Mouse (Mus musculus): ENCODE measurements around the gene Zbtb9. TPM values are rescaled to one million over a fixed set of nuclear protein-coding genes. Genes with fewer than 3 reads are reported as not detected.
A peak's percentile ranks its signal among the peaks of the same experiment; 100 is the strongest.

Zbtb9 gene
- polyA plus RNA-seq, 1 experiment from 2014 or later: 14.7 TPM

DNA sequence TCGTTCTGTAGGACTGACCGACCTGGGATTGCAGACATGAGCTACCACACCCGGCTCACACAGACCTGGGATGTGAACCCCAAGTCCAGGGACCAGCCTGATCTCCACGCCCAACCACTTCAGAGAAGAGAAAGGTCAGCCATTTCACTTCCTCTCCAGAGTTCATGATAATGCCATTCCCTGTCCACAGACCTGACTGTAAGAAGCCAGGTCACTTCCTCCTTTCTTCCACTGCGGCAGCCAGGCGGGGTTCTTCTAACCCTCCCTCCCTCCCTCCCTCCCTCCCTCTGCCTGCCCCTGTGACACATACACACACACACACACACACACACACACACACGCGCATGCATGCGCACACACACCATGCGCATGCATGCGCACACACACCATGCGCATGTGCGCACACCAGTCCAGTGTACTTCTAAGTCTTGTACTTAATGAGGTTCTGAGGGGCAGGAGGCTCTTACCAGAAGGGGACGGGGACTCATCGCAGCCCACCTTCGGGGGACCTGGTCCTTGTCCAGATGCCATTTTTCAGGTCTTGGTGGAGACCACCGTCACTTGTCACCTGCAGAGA, 52.4 kb downstream of the Zbtb9 start:
- no peak for ATAC-seq (ENCODE audit: low FRiP score, low read depth)
- 96% methylated on average over 17 of the region's 17 CpGs for WGBS
- H3K9ac ChIP-seq: no peak overlapping the region
- no peak overlapping the region for H3K4me2 ChIP-seq
- H3K4me1 ChIP-seq (replicated peaks): peaks cover 16% of the 10 kb centered on the region
- peaks cover 42% of the 10 kb centered on the region for H3K36me3 ChIP-seq
- no peaks in the 10 kb centered on the region for H3K27me3 ChIP-seq
- no peaks in the 10 kb centered on the region for H3K9me3 ChIP-seq
- H3K27ac ChIP-seq (replicated peaks): no peak overlapping the region
- H3K4me3 ChIP-seq: no peak overlapping the region

DNA sequence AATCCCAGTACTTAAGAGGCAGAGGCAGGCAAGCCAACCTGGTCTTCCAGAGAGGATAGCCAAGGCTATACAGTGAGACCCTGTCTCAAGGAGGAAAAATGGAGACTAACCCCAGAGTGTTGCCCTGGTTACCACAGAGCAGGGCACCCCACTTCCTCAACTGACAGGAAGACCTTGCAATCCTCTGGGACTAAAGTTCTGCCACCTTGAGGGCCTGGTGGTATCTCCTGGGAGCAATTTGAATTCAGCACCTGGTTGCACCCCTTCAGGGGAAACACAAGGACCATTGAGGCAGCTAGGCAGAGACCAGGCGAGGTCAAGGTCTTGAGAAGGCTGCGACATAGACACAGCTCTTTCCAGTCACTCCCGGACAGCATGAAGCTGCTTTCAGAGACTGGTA, 53.0 kb downstream of the Zbtb9 start:
- Histone ChIP-seq H3K36me3 (peaks cover 41% of the 10 kb centered on the region), H3K4me3 (no peak overlapping the region), H3K9me3 (no peaks in the 10 kb centered on the region), H3K9ac (no peak overlapping the region), H3K4me1 (replicated peaks) (peaks cover 16% of the 10 kb centered on the region), H3K27ac (replicated peaks) (no peak overlapping the region), H3K4me2 (no peak overlapping the region), H3K27me3 (no peaks in the 10 kb centered on the region)
- 90% methylated on average over 3 of the region's 3 CpGs for WGBS
- no peak for ATAC-seq (ENCODE audit: low FRiP score, low read depth)

DNA sequence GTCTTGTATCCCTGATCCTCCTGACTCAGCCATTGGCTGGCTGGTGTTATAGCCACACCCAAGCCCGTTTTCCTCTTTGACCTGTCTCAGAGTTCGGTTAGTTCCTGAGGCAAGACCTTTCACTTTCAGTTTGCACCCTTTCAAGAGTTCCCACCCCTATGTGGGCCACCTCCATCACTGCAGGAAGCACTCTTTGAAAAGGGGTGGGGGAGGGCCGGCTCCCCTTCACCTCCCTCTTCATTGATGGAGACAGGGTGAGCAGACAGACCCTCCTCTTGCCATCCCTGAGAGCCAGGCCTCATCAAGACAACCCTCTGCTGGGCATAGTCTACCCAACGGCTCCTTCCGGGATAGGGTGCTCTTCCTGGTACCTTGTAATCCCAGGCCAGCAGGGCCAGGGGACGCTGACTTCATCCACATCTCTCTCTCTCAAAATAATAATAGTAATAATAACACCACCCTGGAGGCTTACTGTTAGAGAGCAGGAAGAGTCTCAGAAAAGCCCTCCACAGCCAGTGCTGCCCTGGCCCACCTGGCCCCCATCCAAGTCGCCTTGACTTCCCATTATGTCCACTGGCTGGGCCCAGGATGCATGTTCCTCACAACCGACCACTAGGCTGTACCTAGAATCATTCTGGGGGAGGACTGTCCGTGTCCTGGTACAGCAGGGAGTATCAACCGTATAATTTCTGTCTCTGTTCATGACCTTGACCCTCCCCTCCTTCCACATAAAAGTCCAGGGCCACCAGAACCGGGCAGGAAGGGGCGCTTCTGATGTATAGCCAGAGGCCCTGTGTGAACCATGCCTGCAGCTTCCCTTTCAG, 54.7 kb downstream of the Zbtb9 start:
- peak; percentile 37 for ATAC-seq (ENCODE audit: low FRiP score, low read depth)
- 40% methylated on average over 12 of the region's 12 CpGs for WGBS
- H3K4me3 ChIP-seq: peak overlapping the region; percentile 67

DNA sequence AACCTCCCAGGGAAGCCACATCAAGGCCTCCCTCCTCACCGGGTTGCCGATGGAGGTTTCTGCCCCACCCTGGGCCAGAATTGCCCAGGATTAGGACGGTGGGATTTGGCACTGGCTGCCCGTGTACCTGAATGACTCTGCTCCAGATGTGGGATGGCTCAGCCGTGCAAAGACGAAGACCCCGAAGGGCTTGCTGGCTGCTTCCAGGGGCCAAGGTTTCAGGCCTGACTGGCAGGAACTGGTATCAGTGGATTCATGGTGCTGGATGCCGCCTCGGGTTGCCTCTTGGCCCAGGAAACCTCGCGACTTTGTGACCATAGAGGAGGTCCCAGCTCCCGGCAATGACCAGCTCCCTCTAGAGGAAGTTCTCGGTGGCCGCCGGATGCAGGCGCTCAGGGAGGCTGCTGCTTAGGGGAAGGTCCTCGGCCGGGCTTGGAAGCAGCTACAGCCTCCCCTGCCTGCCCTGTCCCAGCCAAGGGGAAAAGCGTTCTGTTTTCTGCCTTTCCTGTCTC, 55.4 kb downstream of the Zbtb9 start:
- ATAC-seq (ENCODE audit: low FRiP score, low read depth): peak; percentile 77
- no peaks in the 10 kb centered on the region for H3K9me3 ChIP-seq
- peak overlapping the region; percentile 91 for H3K9ac ChIP-seq
- peak overlapping the region; percentile 86 for H3K4me2 ChIP-seq
- peak overlapping the region; percentile 67 for H3K4me3 ChIP-seq
- peaks cover 24% of the 10 kb centered on the region for H3K4me1 ChIP-seq (replicated peaks)
- WGBS: under 1% methylated on average over 19 of the region's 19 CpGs
- peak overlapping the region; percentile 84 for H3K27ac ChIP-seq (replicated peaks)
- no peaks in the 10 kb centered on the region for H3K27me3 ChIP-seq
- H3K36me3 ChIP-seq: peaks cover 23% of the 10 kb centered on the region

More for the DNA sequence above, 54.7 kb downstream of the Zbtb9 start:
- no peaks in the 10 kb centered on the region for H3K9me3 ChIP-seq
- H3K36me3 ChIP-seq: peaks cover 26% of the 10 kb centered on the region
- peak overlapping the region; percentile 86 for H3K4me2 ChIP-seq
- H3K27ac ChIP-seq (replicated peaks): peak overlapping the region; percentile 84
- no peaks in the 10 kb centered on the region for H3K27me3 ChIP-seq
- H3K4me1 ChIP-seq (replicated peaks): peaks cover 18% of the 10 kb centered on the region
- peak overlapping the region; percentile 91 for H3K9ac ChIP-seq

DNA sequence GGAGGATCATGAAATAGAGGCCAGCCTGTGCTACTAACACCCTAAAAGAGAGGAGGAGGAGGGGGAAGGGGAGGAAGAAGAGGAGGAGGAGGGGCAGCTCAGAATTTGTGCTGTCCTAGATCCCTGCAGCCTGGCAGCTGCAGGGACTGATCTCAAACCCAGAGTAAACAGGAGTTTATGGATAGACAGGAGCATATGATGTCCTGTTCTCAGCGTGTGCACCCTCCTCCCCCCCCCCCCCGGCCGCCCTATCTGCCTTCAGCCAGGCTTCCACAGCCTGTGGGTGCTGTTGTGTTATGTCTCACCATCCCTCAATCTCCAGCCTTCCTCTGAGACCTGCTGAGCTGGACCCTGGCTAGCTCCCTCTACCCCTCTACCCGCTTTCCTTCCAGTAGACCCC, 55.9 kb downstream of the Zbtb9 start, which contains the start of gene Bak1:
TSS of gene Bak1 (minus strand) at position 101 of the 400 bp plus-strand sequence.
- Histone ChIP-seq H3K4me1 (replicated peaks) (peaks cover 25% of the 10 kb centered on the region), H3K4me2 (peak within 1 kb of the TSS; percentile 86), H3K27me3 (no peaks in the 10 kb centered on the region), H3K27ac (replicated peaks) (peak within 1 kb of the TSS; percentile 84), H3K9ac (peak within 1 kb of the TSS; percentile 91), H3K9me3 (no peaks in the 10 kb centered on the region), H3K36me3 (peaks cover 18% of the 10 kb centered on the region), H3K4me3 (peak within 1 kb of the TSS; percentile 67)
- 0 out of 2 replicates have a peak, but pooled peaks have one; percentile 1 for ATAC-seq (ENCODE audit: low FRiP score, low read depth)
- 60% methylated on average over 2 of the region's 4 CpGs for WGBS

DNA sequence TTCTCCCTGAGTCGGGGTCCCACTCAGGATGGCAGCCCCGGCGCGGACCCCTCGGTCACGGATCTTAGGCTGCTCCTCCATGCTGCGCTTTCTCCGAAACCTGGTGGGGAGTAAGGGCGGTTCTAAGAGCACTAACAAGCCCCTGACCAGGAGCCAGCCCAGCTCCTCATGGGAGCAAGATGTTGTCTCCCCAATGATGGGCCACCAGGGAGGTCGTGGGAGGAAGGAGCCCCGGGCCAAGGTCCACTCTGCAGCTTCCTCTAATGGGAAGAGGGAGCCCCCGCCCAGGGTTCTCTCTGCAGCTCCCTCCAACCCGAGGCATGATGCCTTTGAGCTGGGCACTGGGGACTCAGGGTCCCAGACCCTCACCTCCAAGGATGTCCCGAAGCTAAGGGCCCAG, 56.5 kb downstream of the Zbtb9 start:
- Histone ChIP-seq H3K9me3 (no peaks in the 10 kb centered on the region), H3K36me3 (peaks cover 15% of the 10 kb centered on the region), H3K9ac (no peak overlapping the region), H3K27ac (replicated peaks) (no peak overlapping the region), H3K4me2 (no peak overlapping the region), H3K4me1 (replicated peaks) (peaks cover 25% of the 10 kb centered on the region), H3K4me3 (no peak overlapping the region), H3K27me3 (no peaks in the 10 kb centered on the region)
- WGBS: 90% methylated on average over 14 of the region's 14 CpGs
- no peak for ATAC-seq (ENCODE audit: low FRiP score, low read depth)

DNA sequence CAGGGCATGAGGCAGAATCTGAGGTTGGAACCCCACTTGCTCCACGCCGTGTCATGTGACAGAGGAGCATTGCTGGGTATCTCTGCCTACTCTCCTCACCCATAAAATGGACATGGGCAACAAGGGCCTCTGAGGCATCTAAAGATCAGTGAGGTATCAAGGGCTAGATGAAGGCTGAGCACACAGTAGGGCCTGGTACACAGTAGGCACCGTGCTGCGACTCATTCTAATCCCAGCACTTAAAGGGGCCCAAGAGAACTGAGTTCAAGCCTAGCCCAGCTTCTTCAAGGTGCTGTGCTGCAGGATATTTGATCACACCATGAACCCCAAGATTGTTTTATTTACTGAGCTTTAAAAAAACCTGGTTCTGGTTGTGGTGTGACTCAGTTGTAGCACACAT, 57.9 kb downstream of the Zbtb9 start:
- Histone ChIP-seq H3K9me3 (no peaks in the 10 kb centered on the region), H3K4me1 (replicated peaks) (peaks cover 25% of the 10 kb centered on the region), H3K27me3 (no peaks in the 10 kb centered on the region), H3K9ac (no peak overlapping the region), H3K36me3 (peaks cover 2% of the 10 kb centered on the region; the same call in 1 of the 2 replicates), H3K27ac (replicated peaks) (no peak overlapping the region), H3K4me2 (no peak overlapping the region), H3K4me3 (no peak overlapping the region)
- ATAC-seq (ENCODE audit: low FRiP score, low read depth): no peak
- WGBS: 93% methylated on average over 4 of the region's 4 CpGs

DNA sequence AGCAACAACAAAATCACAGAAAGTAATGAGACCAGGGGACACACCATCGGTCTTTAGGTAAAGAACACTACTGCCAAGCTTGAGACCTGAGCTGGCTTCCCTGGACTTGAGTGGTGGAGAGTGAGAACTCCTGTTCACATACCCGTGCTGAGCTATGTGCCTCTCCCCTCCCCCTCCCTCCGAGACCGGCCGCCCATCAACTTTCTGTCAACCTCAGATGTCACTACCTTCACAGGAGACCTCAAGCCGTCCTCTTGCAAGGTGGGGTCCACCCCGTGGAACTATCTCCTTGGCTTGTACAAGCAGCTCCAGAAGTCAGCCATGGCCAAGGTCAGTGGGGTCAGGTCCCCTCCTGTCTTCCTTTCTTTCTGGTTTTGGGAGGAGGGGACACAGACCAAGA, 59.4 kb downstream of the Zbtb9 start:
- 71% methylated on average over 7 of the region's 7 CpGs for WGBS
- Histone ChIP-seq H3K9me3 (no peaks in the 10 kb centered on the region), H3K4me2 (no peak overlapping the region), H3K27me3 (no peaks in the 10 kb centered on the region), H3K4me3 (no peak overlapping the region), H3K9ac (no peak overlapping the region), H3K4me1 (replicated peaks) (peaks cover 17% of the 10 kb centered on the region), H3K36me3 (no peaks in the 10 kb centered on the region), H3K27ac (replicated peaks) (no peak overlapping the region)
- ATAC-seq (ENCODE audit: low FRiP score, low read depth): no peak

DNA sequence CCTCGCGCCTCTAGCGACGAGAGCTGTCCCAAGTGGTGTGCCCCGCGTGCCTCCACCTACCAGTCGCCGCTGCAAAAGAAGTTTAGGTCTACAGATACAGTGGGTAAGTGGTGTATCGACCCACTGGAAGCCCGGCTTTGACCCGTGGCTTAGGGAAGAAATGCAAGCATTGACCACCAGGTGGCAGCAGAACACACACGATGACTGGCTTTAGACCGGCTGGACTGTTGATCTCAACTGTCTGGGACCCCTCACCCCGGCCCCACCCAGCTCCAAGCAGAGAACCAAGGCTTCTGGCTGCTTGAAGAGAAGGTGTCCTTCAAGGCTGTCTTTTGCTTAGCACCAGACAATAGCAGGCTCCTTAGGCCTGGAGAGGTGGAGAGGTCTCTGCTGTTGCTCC, 59.9 kb downstream of the Zbtb9 start:
- Histone ChIP-seq H3K9ac (no peak overlapping the region), H3K9me3 (no peaks in the 10 kb centered on the region), H3K4me3 (no peak overlapping the region), H3K27ac (replicated peaks) (no peak overlapping the region), H3K27me3 (no peaks in the 10 kb centered on the region), H3K4me2 (peak overlapping the region; percentile 30; the same call in 1 of the 2 replicates), H3K4me1 (replicated peaks) (peaks cover 12% of the 10 kb centered on the region), H3K36me3 (no peaks in the 10 kb centered on the region)
- ATAC-seq (ENCODE audit: low FRiP score, low read depth): 0 out of 2 replicates have a peak, but pooled peaks have one; percentile 25
- 1% methylated on average over 14 of the region's 14 CpGs for WGBS

DNA sequence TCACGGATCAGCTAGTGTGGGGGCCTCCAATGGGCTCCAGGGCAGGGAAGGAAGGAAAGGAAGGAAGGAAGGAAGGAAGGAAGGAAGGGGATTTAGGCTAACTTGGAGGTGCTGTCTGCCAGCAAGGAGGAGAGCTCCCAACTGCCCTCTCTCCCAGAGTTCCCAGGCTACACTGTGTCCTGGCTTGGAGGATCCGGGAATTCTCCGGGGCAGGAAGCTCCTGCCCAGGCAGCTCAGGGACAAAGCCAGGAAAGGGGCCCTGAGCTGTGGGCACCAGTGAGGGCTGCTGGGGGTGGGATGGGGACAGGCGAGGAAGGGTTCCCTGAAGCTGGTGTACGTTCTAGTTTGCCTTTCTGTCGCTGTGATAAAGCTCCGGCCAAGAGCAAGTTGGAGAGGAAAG, 63.5 kb downstream of the Zbtb9 start:
- no peak overlapping the region for H3K27ac ChIP-seq (replicated peaks)
- no peak for ATAC-seq (ENCODE audit: low FRiP score, low read depth)
- no peaks in the 10 kb centered on the region for H3K36me3 ChIP-seq
- no peaks in the 10 kb centered on the region for H3K9me3 ChIP-seq
- H3K9ac ChIP-seq: no peak overlapping the region
- peaks cover 19% of the 10 kb centered on the region for H3K4me1 ChIP-seq (replicated peaks)
- H3K27me3 ChIP-seq: no peaks in the 10 kb centered on the region
- H3K4me3 ChIP-seq: no peak overlapping the region
- 88% methylated on average over 7 of the region's 7 CpGs for WGBS
- no peak overlapping the region for H3K4me2 ChIP-seq

DNA sequence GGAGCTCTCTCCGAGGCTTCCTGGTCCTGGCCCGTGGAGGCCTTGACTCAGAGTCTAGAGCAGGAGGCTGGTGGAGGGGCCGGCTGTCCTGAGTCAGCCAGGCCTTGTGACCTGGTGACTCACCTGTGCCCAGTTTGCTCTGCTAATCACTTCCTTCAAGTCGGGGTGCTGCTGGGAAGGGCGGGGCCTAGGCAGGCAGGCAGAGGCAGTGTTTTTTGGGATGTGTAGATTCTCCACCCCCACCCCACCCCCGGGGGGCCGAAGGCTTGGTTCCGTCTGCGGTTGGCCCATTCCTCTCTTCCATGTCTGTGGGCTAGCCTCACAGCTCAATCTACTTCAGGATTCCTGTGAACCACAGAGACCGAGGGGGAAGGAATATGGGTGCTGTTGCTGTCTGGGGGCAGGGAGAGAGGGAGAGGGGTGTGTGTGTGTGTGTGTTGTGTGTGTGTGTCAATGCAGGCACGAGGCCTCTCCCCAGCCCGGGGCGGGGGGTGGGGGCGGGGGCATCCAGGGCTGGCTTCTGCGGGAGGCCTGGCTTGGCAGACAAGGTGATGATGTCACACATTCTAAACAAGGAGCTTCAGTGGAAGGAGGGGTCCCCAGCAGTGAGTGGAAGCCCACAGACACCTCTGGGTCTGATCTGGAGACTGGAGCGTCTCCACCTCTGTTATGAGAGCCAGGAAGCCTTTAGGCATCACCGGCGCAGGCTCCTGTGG, 65.5 kb downstream of the Zbtb9 start:
- Histone ChIP-seq H3K27ac (replicated peaks) (no peak overlapping the region), H3K9me3 (no peaks in the 10 kb centered on the region), H3K4me1 (replicated peaks) (peaks cover 11% of the 10 kb centered on the region), H3K36me3 (no peaks in the 10 kb centered on the region), H3K27me3 (no peaks in the 10 kb centered on the region), H3K4me3 (no peak overlapping the region), H3K9ac (no peak overlapping the region), H3K4me2 (no peak overlapping the region)
- WGBS: 44% methylated on average over 16 of the region's 18 CpGs
- ATAC-seq (ENCODE audit: low FRiP score, low read depth): no peak
